Mouse (Mus musculus) mouse embryonic stem cell (cell line): ENCODE results near the gene Lgi4.

ENCODE experiments used
- in situ Hi-C, 2 experiments: fragments of 300-500 bp; cut with MboI; formaldehyde crosslinking; loops; 1 replicate in 1 of 2; 3 replicates in 1 of 2; pipeline ENCODE4 v1.14.3; 2019 to 2020; ENCODE audit warnings: low sequenced_read_pairs in 2 of 2, low pct_unique_long_range_greater_than_20kb in 1 of 2, mixed read lengths in 1 of 2; ENCODE audit not compliant: unreplicated experiment in 1 of 2

Gene Lgi4

GRCm38 (mm10) chr7:31115587-31116043 is 56.5 kb downstream of the Lgi4 start:
- in situ Hi-C loops, result no loop called here

GRCm38 (mm10) chr7:31116721-31117145 is 57.6 kb downstream of the Lgi4 start:
- in situ Hi-C loops, result no loop called here

- in situ Hi-C loops, result no loop called here
These were observed 58.3 kb downstream of the Lgi4 start for GRCm38 (mm10) chr7:31117465-31117864.

- in situ Hi-C loops, result no loop called here
These were observed 59.3 kb downstream of the Lgi4 start for GRCm38 (mm10) chr7:31118486-31118885.

- in situ Hi-C loops, result no loop called here
These were observed 60.4 kb downstream of the Lgi4 start for GRCm38 (mm10) chr7:31119556-31119955.
